Mouse (Mus musculus): ENCODE results near the gene Ccer2.

DNA sequence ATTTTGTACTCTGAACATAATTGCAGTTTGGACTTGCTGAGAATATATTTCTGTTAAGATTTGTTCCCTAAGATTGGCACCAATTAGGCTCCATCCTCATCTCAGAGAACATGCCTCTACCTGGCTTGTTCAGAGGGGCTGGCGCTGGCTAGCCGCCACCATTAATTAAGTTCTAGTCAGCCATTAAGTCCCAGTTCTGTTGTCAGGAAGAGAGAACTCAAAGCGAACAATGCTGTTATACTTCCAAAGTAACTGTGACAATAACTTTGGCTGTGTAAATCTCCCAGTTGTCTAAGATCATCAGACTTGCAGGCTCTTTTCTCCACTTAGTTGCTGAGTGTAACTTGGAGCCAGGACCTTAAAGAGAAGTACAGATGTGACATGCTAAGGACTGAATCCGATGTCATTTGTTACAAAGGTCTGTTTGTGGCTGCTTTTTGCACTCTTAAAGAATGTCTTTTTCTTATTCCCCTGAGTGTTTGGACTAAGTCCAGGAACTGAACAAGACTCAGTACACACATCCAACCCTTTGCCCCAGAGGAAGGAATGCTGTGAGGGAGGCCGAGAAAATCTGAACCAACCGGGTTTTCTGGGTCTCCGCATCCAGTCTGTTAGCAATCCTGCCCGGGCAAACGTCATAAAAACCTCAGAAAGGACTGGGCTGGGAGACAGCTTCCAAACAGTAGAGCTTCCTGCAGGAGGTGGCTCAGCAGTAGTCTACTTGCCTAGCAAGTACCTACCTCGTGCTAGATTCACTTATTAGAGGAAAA lies 46.1 kb downstream of the Ccer2 start:
- no peak for TF ChIP-seq GATA1 (IDR thresholded peaks at IDR 0.05; ENCODE audit: borderline replicate concordance, low read length)
- TF ChIP-seq FLI1 (IDR thresholded peaks at IDR 0.05; ENCODE audit: low read length): no peak
